Mouse (Mus musculus) ES-E14 (cell line): ENCODE data around the gene Rps6kc1.

ENCODE experiments used
- CHD2 ChIP-seq: IDR thresholded peaks from 2 replicates; pipeline ENCODE4 v1.6.1; 2014; ENCODE audit warnings: mild to moderate bottlenecking, low read depth, low read length, inconsistent platforms
- HCFC1 ChIP-seq: IDR thresholded peaks from 2 replicates; pipeline ENCODE4 v1.6.1; 2012; ENCODE audit warnings: low read length, inconsistent platforms, borderline replicate concordance; ENCODE audit not compliant: insufficient read depth
- MAFK ChIP-seq: IDR thresholded peaks from 2 replicates; pipeline ENCODE4 v1.6.1; 2014; ENCODE audit warnings: mild to moderate bottlenecking, low read depth, low read length, inconsistent platforms; ENCODE audit not compliant: insufficient read depth
- ZC3H11A ChIP-seq: IDR thresholded peaks from 2 replicates; pipeline ENCODE4 v1.6.1; 2012; ENCODE audit warnings: low read depth, mild to moderate bottlenecking, inconsistent platforms, low read length, borderline replicate concordance
- ZNF384 ChIP-seq: IDR thresholded peaks from 2 replicates; pipeline ENCODE4 v1.6.1; 2012; ENCODE audit warnings: low read depth, low read length, inconsistent platforms

GRCm38 (mm10) chr1:190823745-190824144 is 87.8 kb downstream of the Rps6kc1 start:
- TF ChIP-seq CHD2 (no peak), ZC3H11A (no peak), ZNF384 (no peak), HCFC1 (no peak), MAFK (no peak)
